Mouse (Mus musculus) lung, embryonic 14.5 days (tissue): Measurements from ENCODE around the gene En1. TPM values are rescaled to one million over a fixed set of nuclear protein-coding genes. Genes with fewer than 3 reads are reported as not detected.

Experiments used
- ATAC-seq: fragments of 200-750 bp; cut with Nextera tagmentation; 2 replicates; pipeline ENCODE4 v1.8.0; 2017; ENCODE audit warnings: mild to moderate bottlenecking, moderate TSS enrichment, moderate library complexity; ENCODE audit not compliant: insufficient read depth
- DNase-seq: peaks from one replicate; pipeline ENCODE4 v3.0.0-alpha.2; 2015
- H3K27ac ChIP-seq: fragments of 300-500 bp; sonication (generic); 2 replicates; pipeline ENCODE4 v1.5.1; 2014; ENCODE audit warnings: low read depth, mild to moderate bottlenecking, moderate library complexity
- H3K27me3 ChIP-seq: fragments of 300-500 bp; sonication (generic); 2 replicates; pipeline ENCODE4 v1.6.1; 2014; ENCODE audit warnings: low read length, control low read depth; ENCODE audit not compliant: insufficient read depth
- H3K36me3 ChIP-seq: fragments of 300-500 bp; sonication (generic); 2 replicates; pipeline ENCODE4 v1.6.1; 2014; ENCODE audit warnings: control low read depth; ENCODE audit not compliant: insufficient read depth
- H3K4me1 ChIP-seq: fragments of 300-500 bp; sonication (generic); 2 replicates; pipeline ENCODE4 v1.6.1; 2014; ENCODE audit warnings: antibody characterized with exemption, control low read depth; ENCODE audit not compliant: insufficient read depth
- H3K4me2 ChIP-seq: fragments of 300-500 bp; sonication (generic); 2 replicates; pipeline ENCODE4 v1.6.1; 2014; ENCODE audit warnings: mild to moderate bottlenecking
- H3K4me3 ChIP-seq: fragments of 300-500 bp; sonication (generic); 2 replicates; pipeline ENCODE4 v1.5.1; 2014; ENCODE audit warnings: low read depth, low read length
- H3K9ac ChIP-seq: fragments of 300-500 bp; sonication (generic); 2 replicates; pipeline ENCODE4 v1.6.1; 2014
- H3K9me3 ChIP-seq: fragments of 300-500 bp; sonication (generic); 2 replicates; pipeline ENCODE4 v1.6.1; 2016; ENCODE audit warnings: low read depth, low read length, control low read depth
- CTCF ChIP-seq: IDR thresholded peaks from 2 replicates; pipeline ENCODE4 v1.5.1; 2016; ENCODE audit warnings: antibody characterized with exemption, low read depth
- WGBS: fragments of 180-500 bp; shearing (Covaris S2); extraction: QIAGEN DNeasy Blood & Tissue Kit; methylation state at CpG from one replicate; pipeline ENCODE4 v1.1.7; 2014; 5-methylcytosine and 5-hydroxymethylcytosine counted together
- polyA plus RNA-seq: library from polyadenylated mRNA; unstranded; fragments of >200 nt; fragmentation: Nextera tagmentation; extraction: Ambion mirVana; gene quantifications from 2 replicates; pipeline ENCODE4 v1.2.1, GENCODE M21; 2014

En1 gene
- polyA plus RNA-seq, 1 experiment from 2014 or later: not detected

DNA sequence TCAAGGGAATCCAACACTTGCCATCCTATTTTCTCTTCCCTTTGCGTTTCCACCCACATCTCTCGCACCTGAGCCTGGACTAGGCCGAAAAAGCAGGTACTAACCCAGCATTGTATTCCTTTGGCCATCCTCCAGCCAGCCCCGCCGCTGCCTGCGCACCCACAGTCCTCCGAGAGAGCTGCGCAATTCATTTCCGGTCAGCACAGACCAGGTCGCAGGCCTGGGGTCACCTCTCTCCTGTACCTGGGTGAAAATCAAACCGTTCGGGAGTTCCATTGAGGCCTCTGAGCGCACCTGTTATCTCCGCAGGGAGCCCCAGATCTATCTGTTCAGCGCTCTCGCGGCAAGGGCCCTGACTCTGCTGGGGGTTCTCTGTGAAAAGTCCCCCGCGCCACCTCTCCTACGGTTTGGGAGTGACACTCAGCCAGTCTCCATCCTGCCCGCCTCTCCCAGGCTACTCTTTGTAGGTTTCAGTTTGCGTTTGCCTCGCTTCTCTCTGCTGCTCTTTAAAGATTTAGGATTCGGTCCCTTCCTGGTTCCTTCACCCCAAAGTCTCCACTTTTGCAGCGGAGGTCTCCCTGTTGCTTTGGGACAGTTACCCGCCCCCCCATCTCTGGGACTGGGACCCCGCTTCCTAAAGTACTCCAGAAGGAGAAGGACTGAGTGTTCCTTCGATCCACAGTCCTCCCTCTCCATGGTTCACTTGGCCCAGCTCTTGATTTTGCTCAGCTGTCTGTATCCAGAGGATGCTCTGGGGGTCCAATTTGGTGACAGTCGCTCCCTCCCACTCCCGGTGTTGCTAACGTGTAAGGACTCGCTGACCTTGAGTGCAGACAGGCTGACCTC is 11.5 kb downstream of the En1 start:
- H3K9me3 ChIP-seq: no peaks in the 10 kb centered on the region
- no peak overlapping the region for H3K4me3 ChIP-seq
- H3K4me2 ChIP-seq: no peak overlapping the region
- ATAC-seq (no peak), DNase-seq (no peak)
- WGBS: 2% methylated on average over 32 of the region's 32 CpGs
- no peaks in the 10 kb centered on the region for H3K4me1 ChIP-seq
- no peak overlapping the region for H3K27ac ChIP-seq
- H3K36me3 ChIP-seq: no peaks in the 10 kb centered on the region
- peaks cover 98% of the 10 kb centered on the region for H3K27me3 ChIP-seq
- no peak overlapping the region for H3K9ac ChIP-seq
- TF ChIP-seq CTCF: no peak

DNA sequence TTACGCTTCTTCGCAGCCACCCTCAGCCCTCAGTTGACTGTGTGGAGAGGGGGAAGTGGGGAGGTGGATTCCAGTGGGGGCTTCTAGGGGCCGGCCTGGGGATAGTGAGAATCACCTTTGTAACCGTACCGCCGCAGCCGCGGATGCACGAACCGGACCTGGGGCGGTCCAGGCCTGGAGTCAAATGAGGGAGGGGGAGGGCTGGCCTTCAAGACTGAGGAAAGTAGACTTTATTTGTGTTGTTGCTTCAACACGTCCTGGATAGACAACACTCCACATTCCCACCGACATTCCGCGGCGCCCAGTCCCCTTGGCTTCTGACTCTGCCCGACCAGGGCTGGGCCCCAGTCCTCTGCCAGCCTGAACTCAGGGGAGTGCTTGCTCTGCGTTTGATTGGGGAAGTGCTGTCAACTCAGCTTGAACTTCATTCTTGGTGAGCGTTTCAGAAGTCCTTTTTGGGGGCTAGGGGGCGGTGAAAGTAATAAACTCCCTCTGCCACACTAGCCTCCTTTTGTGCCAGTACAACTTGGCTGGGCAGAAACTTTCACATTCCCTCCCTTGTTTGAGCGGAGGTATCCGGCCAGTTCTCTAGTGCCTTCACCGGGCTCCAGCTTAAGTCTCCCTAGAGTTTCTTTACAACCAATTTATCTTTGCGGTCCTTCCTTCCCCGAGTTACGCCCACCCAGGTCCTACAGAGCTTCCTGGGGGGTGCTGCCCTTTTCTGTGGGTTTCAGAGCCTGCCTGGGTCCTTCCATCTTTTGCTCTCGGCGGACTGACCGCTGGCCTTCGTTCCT is 12.3 kb downstream of the En1 start:
- no peak for TF ChIP-seq CTCF
- Histone ChIP-seq H3K4me2 (no peak overlapping the region), H3K27ac (no peak overlapping the region), H3K27me3 (peaks cover 94% of the 10 kb centered on the region), H3K9me3 (no peaks in the 10 kb centered on the region), H3K4me3 (no peak overlapping the region), H3K9ac (no peak overlapping the region), H3K4me1 (no peaks in the 10 kb centered on the region), H3K36me3 (no peaks in the 10 kb centered on the region)
- ATAC-seq (peak; percentile 36; the same call in 1 of the 2 replicates), DNase-seq (no peak)
- whole genome bisulfite sequencing: 2% methylated on average over 30 of the region's 30 CpGs

DNA sequence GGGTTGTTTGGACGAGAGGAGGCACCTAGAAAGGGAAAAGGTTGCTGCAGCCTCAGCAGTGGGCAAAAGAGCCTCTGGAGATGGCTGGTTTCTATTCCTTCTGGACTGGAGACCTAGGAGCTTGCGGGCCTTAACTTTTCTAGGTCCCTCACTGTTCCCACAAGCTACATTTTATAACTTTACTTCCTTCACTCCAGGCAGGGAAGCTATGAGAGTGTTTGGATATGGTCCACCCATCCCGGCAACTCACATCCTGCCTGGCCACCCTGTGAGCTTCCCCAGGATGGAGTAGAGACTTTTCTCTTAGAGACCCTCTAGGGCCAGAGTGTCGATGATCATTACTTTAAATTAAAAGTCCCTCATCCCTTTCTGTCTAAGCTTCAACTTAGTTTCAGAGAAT is 13.3 kb downstream of the En1 start:
- Histone ChIP-seq H3K9ac (no peak overlapping the region), H3K36me3 (no peaks in the 10 kb centered on the region), H3K4me2 (no peak overlapping the region), H3K4me3 (no peak overlapping the region), H3K27ac (no peak overlapping the region), H3K4me1 (no peaks in the 10 kb centered on the region), H3K27me3 (peaks cover 92% of the 10 kb centered on the region), H3K9me3 (no peaks in the 10 kb centered on the region)
- no peak for TF ChIP-seq CTCF
- DNase-seq (no peak), ATAC-seq (no peak)
- 1% methylated on average over 4 of the region's 4 CpGs for WGBS

DNA sequence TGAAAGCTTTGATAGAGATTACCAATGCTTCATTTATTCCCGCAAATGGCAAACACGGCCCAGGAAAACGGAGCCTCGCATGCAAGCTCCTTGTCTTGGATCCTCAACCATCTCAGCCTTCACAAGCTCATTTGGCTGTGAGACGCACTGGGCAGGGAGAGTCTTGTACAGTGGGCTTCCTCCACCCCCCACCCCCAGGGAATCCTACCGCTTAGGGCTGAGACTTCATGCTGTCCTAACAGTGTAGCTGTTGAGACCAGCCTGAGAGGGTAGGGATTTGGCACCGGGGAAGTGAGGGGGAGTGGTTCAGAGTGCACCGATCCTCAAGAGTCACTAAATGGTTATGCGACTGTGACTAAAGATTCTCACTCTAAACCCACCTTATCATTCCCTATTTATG is 13.7 kb downstream of the En1 start:
- DNase-seq (no peak), ATAC-seq (no peak)
- Histone ChIP-seq H3K27ac (no peak overlapping the region), H3K9ac (no peak overlapping the region), H3K9me3 (no peaks in the 10 kb centered on the region), H3K27me3 (peaks cover 90% of the 10 kb centered on the region), H3K36me3 (no peaks in the 10 kb centered on the region), H3K4me1 (no peaks in the 10 kb centered on the region), H3K4me2 (no peak overlapping the region), H3K4me3 (no peak overlapping the region)
- no peak for TF ChIP-seq CTCF
- 2% methylated on average over 9 of the region's 9 CpGs for WGBS

DNA sequence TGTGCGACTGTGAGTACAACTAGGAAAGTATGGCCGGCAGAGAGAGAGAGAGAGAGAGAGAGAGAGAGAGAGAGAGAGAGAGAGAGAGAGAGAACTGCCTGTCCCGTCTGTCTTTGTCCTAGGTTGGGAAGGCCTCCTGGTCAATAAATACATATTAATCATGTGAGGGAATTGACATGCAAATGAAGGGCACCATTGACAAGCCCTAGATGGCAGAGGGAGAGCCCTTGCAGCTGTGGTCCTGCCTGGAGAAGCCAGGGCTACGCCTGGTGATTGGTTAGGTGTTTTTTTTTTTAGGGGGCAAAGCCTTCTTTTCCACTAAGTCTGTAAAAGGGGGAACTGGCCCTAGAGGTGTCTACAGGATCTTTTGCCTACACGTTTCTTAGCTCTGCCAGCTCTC is 19.2 kb downstream of the En1 start:
- H3K4me2 ChIP-seq: no peak overlapping the region
- ATAC-seq: no peak
- WGBS: 29% methylated on average over 5 of the region's 5 CpGs
- H3K9ac ChIP-seq: no peak overlapping the region
- peaks cover 46% of the 10 kb centered on the region for H3K27me3 ChIP-seq
- DNase-seq: no peak
- H3K4me1 ChIP-seq: no peaks in the 10 kb centered on the region
- H3K4me3 ChIP-seq: no peak overlapping the region
- H3K27ac ChIP-seq: no peak overlapping the region
- H3K36me3 ChIP-seq: no peaks in the 10 kb centered on the region
- H3K9me3 ChIP-seq: no peaks in the 10 kb centered on the region
- no peak for TF ChIP-seq CTCF

DNA sequence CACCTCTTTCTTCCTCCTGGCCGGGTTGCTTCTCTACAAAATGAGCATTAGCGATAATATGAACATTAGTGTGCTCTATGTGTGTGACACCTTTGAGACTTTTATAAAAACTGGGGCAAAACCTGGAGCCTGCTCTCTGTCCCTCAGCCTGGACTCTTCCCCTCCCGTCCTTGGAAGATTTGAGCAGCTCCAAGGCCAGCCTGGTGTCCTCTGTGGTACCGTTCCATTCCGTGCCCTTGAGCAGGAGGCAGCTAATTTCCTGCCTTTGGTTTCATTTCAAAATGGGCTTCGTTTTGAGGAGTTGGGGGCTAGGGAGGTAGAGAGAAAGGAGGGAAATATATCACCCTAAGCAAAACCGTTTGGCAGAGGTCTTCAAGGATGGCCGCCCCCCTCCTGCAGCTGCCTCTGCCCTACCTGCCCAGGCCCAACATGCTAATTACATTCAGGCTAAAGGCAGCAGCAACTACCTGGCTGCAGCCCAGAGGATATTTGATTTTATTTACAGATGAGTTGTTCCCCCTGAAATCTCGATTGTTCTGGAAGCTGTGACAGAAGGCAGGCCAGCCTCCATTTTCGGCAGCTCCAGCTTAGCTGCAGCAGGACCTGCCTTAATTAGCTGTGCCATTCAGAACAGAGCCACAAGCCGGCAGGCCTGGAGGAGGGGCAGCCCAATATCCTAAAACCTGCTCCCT is 24.9 kb downstream of the En1 start:
- peaks cover 9% of the 10 kb centered on the region for H3K27me3 ChIP-seq
- no peak overlapping the region for H3K4me3 ChIP-seq
- H3K9me3 ChIP-seq: no peaks in the 10 kb centered on the region
- ATAC-seq (no peak), DNase-seq (no peak)
- no peak overlapping the region for H3K9ac ChIP-seq
- no peaks in the 10 kb centered on the region for H3K4me1 ChIP-seq
- WGBS: 54% methylated on average over 11 of the region's 11 CpGs
- TF ChIP-seq CTCF: no peak
- H3K36me3 ChIP-seq: no peaks in the 10 kb centered on the region
- H3K27ac ChIP-seq: no peak overlapping the region
- no peak overlapping the region for H3K4me2 ChIP-seq

DNA sequence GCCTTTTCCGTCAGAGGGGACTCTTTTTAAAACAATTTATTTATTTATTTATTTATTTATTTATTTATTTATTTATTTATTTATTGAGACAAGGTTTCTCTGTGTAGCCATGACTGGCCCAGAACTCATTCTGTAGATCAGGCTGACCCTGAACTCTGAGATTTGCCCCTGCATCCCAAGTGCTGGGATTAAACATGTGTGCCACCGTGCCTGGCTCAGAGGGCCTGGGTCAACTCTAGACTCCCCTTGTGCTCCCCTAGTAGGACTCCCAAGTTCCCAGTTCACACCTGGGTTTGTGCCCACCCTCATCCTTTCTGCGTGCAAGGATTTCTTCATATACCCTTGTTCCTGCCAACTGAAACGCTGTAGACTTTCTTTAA is 25.4 kb downstream of the En1 start:
- no peak for TF ChIP-seq CTCF
- 79% methylated on average over 4 of the region's 4 CpGs for WGBS
- H3K27me3 ChIP-seq: peaks cover 9% of the 10 kb centered on the region
- no peaks in the 10 kb centered on the region for H3K36me3 ChIP-seq
- no peaks in the 10 kb centered on the region for H3K4me1 ChIP-seq
- no peak for DNase-seq
- H3K9me3 ChIP-seq: no peaks in the 10 kb centered on the region
- H3K27ac ChIP-seq: no peak overlapping the region
- H3K4me3 ChIP-seq: no peak overlapping the region
- no peak overlapping the region for H3K4me2 ChIP-seq
- no peak for ATAC-seq
- H3K9ac ChIP-seq: no peak overlapping the region
